Mouse (Mus musculus) forebrain, embryonic 16.5 days (tissue): ENCODE results near the gene Nrxn3. TPM values are rescaled to one million over a fixed set of nuclear protein-coding genes. Genes with fewer than 3 reads are reported as not detected.
A peak's percentile ranks its signal among the peaks of the same experiment; 100 is the strongest.

ENCODE experiments used
- ATAC-seq: fragments of 200-750 bp; cut with Nextera tagmentation; 2 replicates; pipeline ENCODE4 v1.8.0; 2017; ENCODE audit warnings: mild to moderate bottlenecking, moderate library complexity
- H3K27ac ChIP-seq: fragments of 300-500 bp; sonication (generic); 2 replicates; pipeline ENCODE4 v1.5.1; 2014; ENCODE audit warnings: low read length, control low read depth
- H3K27me3 ChIP-seq: fragments of 300-500 bp; sonication (generic); replicated peaks from 2 replicates; pipeline ENCODE4 v1.6.1; 2014; ENCODE audit warnings: low read length; ENCODE audit not compliant: control insufficient read depth, insufficient read depth
- H3K36me3 ChIP-seq: fragments of 300-500 bp; sonication (generic); 2 replicates; pipeline ENCODE4 v1.6.1; 2014; ENCODE audit not compliant: control insufficient read depth, insufficient read depth
- H3K4me1 ChIP-seq: fragments of 300-500 bp; sonication (generic); replicated peaks from 2 replicates; pipeline ENCODE4 v1.6.1; 2014; ENCODE audit warnings: low read length; ENCODE audit not compliant: control insufficient read depth, insufficient read depth
- H3K4me2 ChIP-seq: fragments of 300-500 bp; sonication (generic); 2 replicates; pipeline ENCODE4 v1.6.1; 2014; ENCODE audit warnings: mild to moderate bottlenecking, low read length, control low read depth
- H3K4me3 ChIP-seq: fragments of 300-500 bp; sonication (generic); replicated peaks from 2 replicates; pipeline ENCODE4 v1.5.1; 2014; ENCODE audit warnings: mild to moderate bottlenecking, low read length, control low read depth
- H3K9ac ChIP-seq: fragments of 300-500 bp; sonication (generic); replicated peaks from 2 replicates; pipeline ENCODE4 v1.6.1; 2014; ENCODE audit warnings: low read depth, low read length, control low read depth
- H3K9me3 ChIP-seq: fragments of 300-500 bp; sonication (generic); 2 replicates; pipeline ENCODE4 v1.6.1; 2016; ENCODE audit warnings: low read length; ENCODE audit not compliant: control insufficient read depth
- WGBS: fragments of 180-500 bp; shearing (Covaris S2); extraction: QIAGEN DNeasy Blood & Tissue Kit; methylation state at CpG from one replicate; pipeline ENCODE4 v1.1.7; 2014; 5-methylcytosine and 5-hydroxymethylcytosine counted together
- polyA plus RNA-seq: library from polyadenylated mRNA; unstranded; fragments of >200 nt; fragmentation: Nextera tagmentation; extraction: Ambion mirVana; gene quantifications from 2 replicates; pipeline ENCODE4 v1.2.1, GENCODE M21; 2015

The Nrxn3 gene
- polyA plus RNA-seq, 1 experiment from 2014 or later, result 117 TPM

- no peak overlapping the region for H3K9ac ChIP-seq
- no peak overlapping the region for H3K4me3 ChIP-seq
- H3K27me3 ChIP-seq, result no peaks in the 10 kb centered on the region
- 50% methylated on average over 3 of the region's 3 CpGs for WGBS
- no peak overlapping the region for H3K4me2 ChIP-seq
- ATAC-seq, result no peak
- H3K9me3 ChIP-seq, result no peaks in the 10 kb centered on the region
- no peak overlapping the region for H3K27ac ChIP-seq
- no peaks in the 10 kb centered on the region for H3K4me1 ChIP-seq
- no peaks in the 10 kb centered on the region for H3K36me3 ChIP-seq
Observed at GRCm38 (mm10) chr12:90197994-90198393, 1475.3 kb downstream of the Nrxn3 start.

- 97% methylated on average over 1 of the region's 1 CpGs for WGBS
- Histone ChIP-seq H3K27ac (no peak overlapping the region), H3K4me1 (no peaks in the 10 kb centered on the region), H3K4me3 (no peak overlapping the region), H3K4me2 (no peak overlapping the region), H3K27me3 (no peaks in the 10 kb centered on the region), H3K9ac (no peak overlapping the region), H3K36me3 (no peaks in the 10 kb centered on the region), H3K9me3 (no peaks in the 10 kb centered on the region)
- ATAC-seq, result no peak
Observed at GRCm38 (mm10) chr12:90202501-90202900, 1479.8 kb downstream of the Nrxn3 start.

GRCm38 (mm10) chr12:90211410-90211809, 1488.7 kb downstream of the Nrxn3 start:
- Histone ChIP-seq H3K4me3 (no peak overlapping the region), H3K9ac (no peak overlapping the region), H3K9me3 (no peaks in the 10 kb centered on the region), H3K4me1 (no peaks in the 10 kb centered on the region), H3K27me3 (no peaks in the 10 kb centered on the region), H3K4me2 (no peak overlapping the region), H3K27ac (no peak overlapping the region), H3K36me3 (no peaks in the 10 kb centered on the region)
- WGBS, result 49% methylated on average over 2 of the region's 2 CpGs
- ATAC-seq, result 0 out of 2 replicates have a peak, but pooled peaks have one; percentile 38

GRCm38 (mm10) chr12:90217060-90217459, 1494.4 kb downstream of the Nrxn3 start:
- Histone ChIP-seq H3K4me3 (no peak overlapping the region), H3K9me3 (no peaks in the 10 kb centered on the region), H3K36me3 (no peaks in the 10 kb centered on the region), H3K4me1 (no peaks in the 10 kb centered on the region), H3K27me3 (no peaks in the 10 kb centered on the region), H3K27ac (no peak overlapping the region), H3K9ac (no peak overlapping the region), H3K4me2 (no peak overlapping the region)
- WGBS, result 93% methylated on average over 6 of the region's 6 CpGs
- ATAC-seq, result no peak

- Histone ChIP-seq H3K4me2 (no peak overlapping the region), H3K36me3 (no peaks in the 10 kb centered on the region), H3K27me3 (no peaks in the 10 kb centered on the region), H3K27ac (no peak overlapping the region), H3K9me3 (no peaks in the 10 kb centered on the region), H3K4me1 (no peaks in the 10 kb centered on the region), H3K4me3 (no peak overlapping the region), H3K9ac (no peak overlapping the region)
- no peak for ATAC-seq
- 49% methylated on average over 2 of the region's 2 CpGs for WGBS
Observed at GRCm38 (mm10) chr12:90229062-90229461, 1506.4 kb downstream of the Nrxn3 start.

- ATAC-seq, result no peak
- H3K4me1 ChIP-seq, result no peaks in the 10 kb centered on the region
- no peaks in the 10 kb centered on the region for H3K36me3 ChIP-seq
- 84% methylated on average over 5 of the region's 5 CpGs for WGBS
- H3K4me2 ChIP-seq, result no peak overlapping the region
- H3K9ac ChIP-seq, result no peak overlapping the region
- H3K27ac ChIP-seq, result no peak overlapping the region
- no peaks in the 10 kb centered on the region for H3K9me3 ChIP-seq
- H3K27me3 ChIP-seq, result no peaks in the 10 kb centered on the region
- no peak overlapping the region for H3K4me3 ChIP-seq
Observed at GRCm38 (mm10) chr12:90236093-90236492, 1513.4 kb downstream of the Nrxn3 start.

GRCm38 (mm10) chr12:90260301-90260700, 1537.6 kb downstream of the Nrxn3 start:
- no peak overlapping the region for H3K4me3 ChIP-seq
- no peaks in the 10 kb centered on the region for H3K9me3 ChIP-seq
- WGBS, result 72% methylated on average over 4 of the region's 4 CpGs
- H3K27ac ChIP-seq, result no peak overlapping the region
- no peak overlapping the region for H3K9ac ChIP-seq
- no peaks in the 10 kb centered on the region for H3K36me3 ChIP-seq
- no peak overlapping the region for H3K4me2 ChIP-seq
- ATAC-seq, result no peak
- no peaks in the 10 kb centered on the region for H3K27me3 ChIP-seq
- H3K4me1 ChIP-seq, result no peaks in the 10 kb centered on the region

GRCm38 (mm10) chr12:90268111-90268510, 1545.4 kb downstream of the Nrxn3 start:
- Histone ChIP-seq H3K4me1 (no peaks in the 10 kb centered on the region), H3K36me3 (no peaks in the 10 kb centered on the region), H3K9me3 (no peaks in the 10 kb centered on the region), H3K9ac (no peak overlapping the region), H3K27ac (no peak overlapping the region), H3K4me3 (no peak overlapping the region), H3K27me3 (no peaks in the 10 kb centered on the region), H3K4me2 (no peak overlapping the region)
- WGBS, result 79% methylated on average over 2 of the region's 2 CpGs
- no peak for ATAC-seq

- Histone ChIP-seq H3K4me3 (no peak overlapping the region), H3K27ac (no peak overlapping the region), H3K9me3 (no peaks in the 10 kb centered on the region), H3K9ac (no peak overlapping the region), H3K27me3 (no peaks in the 10 kb centered on the region), H3K4me2 (no peak overlapping the region), H3K4me1 (peaks cover 5% of the 10 kb centered on the region), H3K36me3 (no peaks in the 10 kb centered on the region)
- no peak for ATAC-seq
Observed at GRCm38 (mm10) chr12:90270763-90271379, 1548.2 kb downstream of the Nrxn3 start.
